Mouse (Mus musculus) CH12.LX (cell line): Measurements from ENCODE around the gene Slc6a11. TPM values are rescaled to one million over a fixed set of nuclear protein-coding genes. Genes with fewer than 3 reads are reported as not detected.

Experiments
- DNase-seq: peaks from one replicate; pipeline ENCODE4 v3.0.0-alpha.2; 2013; ENCODE audit errors: extremely low read depth
- H3K27ac ChIP-seq: 2 replicates; pipeline ENCODE4 v1.5.1; 2012; ENCODE audit warnings: low read depth, mild to moderate bottlenecking, control low read depth, moderate library complexity; ENCODE audit not compliant: insufficient read depth
- H3K27me3 ChIP-seq: replicated peaks from 2 replicates; pipeline ENCODE3; 2012; ENCODE audit warnings: inconsistent platforms
- H3K36me3 ChIP-seq, 2 experiments: replicated peaks in 1 of 2; 2 replicates each; pipeline versions ENCODE3 to v1.6.1; 2012; ENCODE audit warnings: inconsistent platforms in 1 of 2, low read length in 1 of 2, mild to moderate bottlenecking in 1 of 2, mixed read lengths in 1 of 2, moderate library complexity in 1 of 2; ENCODE audit not compliant: control insufficient read depth in 1 of 2, insufficient read depth in 1 of 2
- H3K4me1 ChIP-seq, 2 experiments: 2 replicates each; pipeline ENCODE4 v1.6.1; 2012; ENCODE audit warnings: inconsistent platforms in 1 of 2, moderate library complexity in 1 of 2; ENCODE audit not compliant: insufficient read depth in 2 of 2, control insufficient read depth in 1 of 2
- H3K4me2 ChIP-seq: 2 replicates; pipeline ENCODE4 v1.6.1; 2012; ENCODE audit warnings: low read depth, mild to moderate bottlenecking, control low read depth; ENCODE audit not compliant: poor library complexity, insufficient read depth, severe bottlenecking
- H3K4me3 ChIP-seq, 3 experiments: fragments of 150-350 bp in 1 of 3; sonication (generic) in 1 of 3; replicated peaks in 1 of 3; 2 replicates each; pipeline versions ENCODE3 to v1.5.1; 2011 to 2012; ENCODE audit warnings: low read depth in 2 of 3, low read length in 2 of 3, mild to moderate bottlenecking in 2 of 3, moderate library complexity in 2 of 3, control low read depth in 1 of 3, improper control_type of control experiment in 1 of 3, inconsistent platforms in 1 of 3, mixed read lengths in 1 of 3; ENCODE audit not compliant: poor library complexity in 1 of 3
- H3K79me2 ChIP-seq: replicated peaks from 2 replicates; pipeline ENCODE4 v1.6.1; 2012; ENCODE audit warnings: mild to moderate bottlenecking, moderate library complexity; ENCODE audit not compliant: control insufficient read depth, poor library complexity, insufficient read depth, severe bottlenecking; ENCODE audit errors: extremely low read depth
- H3K9ac ChIP-seq: 2 replicates; pipeline ENCODE4 v1.6.1; 2012; ENCODE audit warnings: low read depth, mild to moderate bottlenecking, control low read depth, moderate library complexity; ENCODE audit not compliant: insufficient read depth
- H3K9me3 ChIP-seq: replicated peaks from 2 replicates; pipeline ENCODE3; 2012; ENCODE audit warnings: low read length, inconsistent platforms, mixed read lengths
- CHD2 ChIP-seq: IDR thresholded peaks from 2 replicates; pipeline ENCODE4 v1.6.1; 2011; ENCODE audit warnings: low read length, improper control_type of control experiment
- CTCF ChIP-seq, 2 experiments: IDR thresholded peaks in 1 of 2; conservative IDR thresholded peaks in 1 of 2; 2 replicates each; pipeline ENCODE4 v1.5.1; 2011 to 2012; ENCODE audit warnings: low read depth in 2 of 2, low read length in 2 of 2, improper control_type of control experiment in 1 of 2, inconsistent platforms in 1 of 2, mild to moderate bottlenecking in 1 of 2, moderate library complexity in 1 of 2
- E2F4 ChIP-seq: IDR thresholded peaks from 2 replicates; pipeline ENCODE4 v1.6.1; 2011; ENCODE audit warnings: low read depth, low read length, improper control_type of control experiment; ENCODE audit not compliant: insufficient replicate concordance
- ELF1 ChIP-seq: IDR thresholded peaks from 2 replicates; pipeline ENCODE4 v1.6.1; 2014; ENCODE audit warnings: low read depth, mild to moderate bottlenecking, inconsistent platforms, low read length, improper control_type of control experiment
- KAT2A ChIP-seq: IDR thresholded peaks from 2 replicates; pipeline ENCODE4 v1.6.1; 2012; ENCODE audit warnings: low read length, improper control_type of control experiment, inconsistent platforms; ENCODE audit not compliant: insufficient replicate concordance
- MAFK ChIP-seq: IDR thresholded peaks from 2 replicates; pipeline ENCODE4 v1.6.1; 2011; ENCODE audit warnings: low read length, improper control_type of control experiment; ENCODE audit not compliant: insufficient replicate concordance
- MAX ChIP-seq: IDR thresholded peaks from 2 replicates; pipeline ENCODE4 v1.6.1; 2011; ENCODE audit warnings: low read length, improper control_type of control experiment
- MAZ ChIP-seq: IDR thresholded peaks from 2 replicates; pipeline ENCODE4 v1.6.1; 2012; ENCODE audit warnings: low read depth, mild to moderate bottlenecking, inconsistent platforms, low read length, improper control_type of control experiment, moderate library complexity
- MEF2A ChIP-seq: IDR thresholded peaks from 2 replicates; pipeline ENCODE4 v1.6.1; 2014; ENCODE audit warnings: low read depth, mild to moderate bottlenecking, inconsistent platforms, low read length, improper control_type of control experiment, borderline replicate concordance
- MYC ChIP-seq: IDR thresholded peaks from 2 replicates; pipeline ENCODE4 v1.6.1; 2011; ENCODE audit warnings: low read depth, mild to moderate bottlenecking, improper control_type of control experiment, low read length
- PAX5 ChIP-seq: IDR thresholded peaks from 2 replicates; pipeline ENCODE4 v1.6.1; 2012; ENCODE audit warnings: low read length, inconsistent platforms, mixed read lengths
- POLR2A ChIP-seq: IDR thresholded peaks from 2 replicates; pipeline ENCODE4 v1.6.1; 2011; ENCODE audit warnings: low read depth, mild to moderate bottlenecking, improper control_type of control experiment, low read length
- POLR2AphosphoS2 ChIP-seq: IDR thresholded peaks from 2 replicates; pipeline ENCODE4 v1.6.1; 2011; ENCODE audit warnings: low read depth, low read length, improper control_type of control experiment
- RAD21 ChIP-seq: IDR thresholded peaks from 2 replicates; pipeline ENCODE4 v1.6.1; 2011; ENCODE audit warnings: low read depth, mild to moderate bottlenecking, low read length, improper control_type of control experiment, moderate library complexity
- RCOR1 ChIP-seq: conservative IDR thresholded peaks from 2 replicates; pipeline ENCODE4 v1.6.1; 2012; ENCODE audit warnings: low read depth, mild to moderate bottlenecking, inconsistent platforms, low read length, improper control_type of control experiment
- SIN3A ChIP-seq: IDR thresholded peaks from 2 replicates; pipeline ENCODE4 v1.6.1; 2012; ENCODE audit warnings: low read length, improper control_type of control experiment, inconsistent platforms
- SMC3 ChIP-seq: IDR thresholded peaks from 2 replicates; pipeline ENCODE4 v1.6.1; 2011; ENCODE audit warnings: low read depth, low read length, improper control_type of control experiment
- TBP ChIP-seq: conservative IDR thresholded peaks from 2 replicates; pipeline ENCODE4 v1.6.1; 2011; ENCODE audit warnings: low read depth, low read length, improper control_type of control experiment
- TCF12 ChIP-seq: IDR thresholded peaks from 2 replicates; pipeline ENCODE4 v1.6.1; 2014; ENCODE audit warnings: low read depth, mild to moderate bottlenecking, inconsistent platforms, low read length, improper control_type of control experiment
- USF1 ChIP-seq: IDR thresholded peaks from 2 replicates; pipeline ENCODE4 v1.6.1; 2014; ENCODE audit warnings: low read depth, mild to moderate bottlenecking, inconsistent platforms, low read length, improper control_type of control experiment
- ZKSCAN1 ChIP-seq: IDR thresholded peaks from 2 replicates; pipeline ENCODE4 v1.6.1; 2012; ENCODE audit warnings: low read depth, inconsistent platforms, low read length, improper control_type of control experiment, borderline replicate concordance
- ZNF384 ChIP-seq: IDR thresholded peaks from 2 replicates; pipeline ENCODE4 v1.6.1; 2012; ENCODE audit warnings: low read depth, low read length, improper control_type of control experiment, inconsistent platforms
- dilution Hi-C: fragments of 300-500 bp; cut with MboI; formaldehyde crosslinking; loops from 2 replicates; pipeline ENCODE4 v1.14.3; 2020; ENCODE audit warnings: low sequenced_read_pairs; ENCODE audit not compliant: extremely low pct_unique_long_range_greater_than_20kb, extremely low pct_ligation_motif_present
- in situ Hi-C: fragments of 300-500 bp; cut with MboI; formaldehyde crosslinking; loops from 3 replicates; pipeline ENCODE4 v1.14.3; 2019; ENCODE audit warnings: low sequenced_read_pairs, low pct_ligation_motif_present, low pct_unique_long_range_greater_than_20kb, mixed read lengths
- polyA plus RNA-seq: library from polyadenylated mRNA; unstranded; fragments of >175 nt; gene quantifications from 2 replicates; pipeline ENCODE4 v1.2.1, GENCODE M21; 2012; ENCODE audit warnings: low read depth; ENCODE audit not compliant: insufficient read length
- total RNA-seq, 2 experiments: library from RNA; depleted of rRNA; stranded (reverse); fragments of 300-350 nt in 1 of 2; fragments of >200 nt in 1 of 2; gene quantifications; 2 replicates each; pipeline ENCODE4 v1.2.3; 2012 to 2014

Gene Slc6a11
- total and polyA plus RNA-seq, 3 experiments: not detected

GRCm38 (mm10) chr6:114158811-114159210, 27.8 kb downstream of the Slc6a11 start:
- Histone ChIP-seq H3K9ac (no peak overlapping the region), H3K4me1 (no peaks in the 10 kb centered on the region), H3K9me3 (no peaks in the 10 kb centered on the region), H3K4me2 (no peak overlapping the region), H3K27ac (no peak overlapping the region), H3K27me3 (peaks cover 93% of the 10 kb centered on the region), H3K36me3 (no peaks in the 10 kb centered on the region), H3K4me3 (no peak overlapping the region), H3K79me2 (no peaks in the 10 kb centered on the region)
- TF ChIP-seq TCF12 (no peak), MEF2A (no peak), RAD21 (no peak), ZKSCAN1 (no peak), MAX (no peak), MYC (no peak), SIN3A (no peak), TBP (no peak), E2F4 (no peak), USF1 (no peak), ZNF384 (no peak), RCOR1 (no peak), CHD2 (no peak), POLR2A (no peak), CTCF (conservative IDR thresholded peaks at IDR 0.05 in 1 of 2, IDR thresholded peaks at IDR 0.05 in 1 of 2; ENCODE audit: low read depth in 2 of 2, low read length in 2 of 2) (no peak), SMC3 (no peak), ELF1 (no peak), KAT2A (no peak)
- in situ Hi-C loops: no loop called here
- no peak for DNase-seq
- dilution Hi-C loops: no loop called here

- in situ Hi-C loops (no loop called here), dilution Hi-C loops (no loop called here)
- H3K4me2 ChIP-seq: no peak overlapping the region
These were observed 29.7 kb downstream of the Slc6a11 start for GRCm38 (mm10) chr6:114160732-114161131.

More at GRCm38 (mm10) chr6:114160732-114161131, 29.7 kb downstream of the Slc6a11 start:
- Histone ChIP-seq H3K4me1 (no peaks in the 10 kb centered on the region), H3K9ac (no peak overlapping the region), H3K9me3 (no peaks in the 10 kb centered on the region), H3K27me3 (peaks cover 90% of the 10 kb centered on the region), H3K4me3 (no peak overlapping the region), H3K27ac (no peak overlapping the region), H3K36me3 (no peaks in the 10 kb centered on the region), H3K79me2 (no peaks in the 10 kb centered on the region)
- TF ChIP-seq PAX5: no peak
- TF ChIP-seq MAZ: no peak
- no peak for TF ChIP-seq MAFK
- no peak for TF ChIP-seq POLR2AphosphoS2
- DNase-seq: no peak
